Mouse (Mus musculus) lung, embryonic 16.5 days (tissue): Measurements from ENCODE around the gene Sf3b4. TPM values are rescaled to one million over a fixed set of nuclear protein-coding genes. Genes with fewer than 3 reads are reported as not detected.

Experiments used
- ATAC-seq: fragments of 200-750 bp; cut with Nextera tagmentation; 2 replicates; pipeline ENCODE4 v1.8.0; 2017; ENCODE audit warnings: low read depth, mild to moderate bottlenecking, moderate library complexity
- H3K27ac ChIP-seq: fragments of 300-500 bp; sonication (generic); 2 replicates; pipeline ENCODE4 v1.5.1; 2014; ENCODE audit warnings: mild to moderate bottlenecking, control low read depth, low read length
- H3K27me3 ChIP-seq: fragments of 300-500 bp; sonication (generic); 2 replicates; pipeline ENCODE4 v1.6.1; 2014; ENCODE audit warnings: low read depth, low read length, mixed read lengths; ENCODE audit not compliant: control insufficient read depth, insufficient read depth
- H3K36me3 ChIP-seq: fragments of 300-500 bp; sonication (generic); 2 replicates; pipeline ENCODE4 v1.6.1; 2014; ENCODE audit warnings: low read length; ENCODE audit not compliant: control insufficient read depth, insufficient read depth
- H3K4me1 ChIP-seq: fragments of 300-500 bp; sonication (generic); replicated peaks from 2 replicates; pipeline ENCODE4 v1.6.1; 2014; ENCODE audit warnings: low read length, mixed read lengths; ENCODE audit not compliant: control insufficient read depth, insufficient read depth
- H3K4me2 ChIP-seq: fragments of 300-500 bp; sonication (generic); 2 replicates; pipeline ENCODE4 v1.6.1; 2014; ENCODE audit warnings: low read depth, low read length, control low read depth
- H3K4me3 ChIP-seq: fragments of 300-500 bp; sonication (generic); 2 replicates; pipeline ENCODE4 v1.5.1; 2014; ENCODE audit warnings: mild to moderate bottlenecking, low read length, control low read depth
- H3K9ac ChIP-seq: fragments of 300-500 bp; sonication (generic); 2 replicates; pipeline ENCODE4 v1.6.1; 2014; ENCODE audit warnings: low read length, control low read depth
- H3K9me3 ChIP-seq: fragments of 300-500 bp; sonication (generic); 2 replicates; pipeline ENCODE4 v1.6.1; 2016; ENCODE audit warnings: low read length; ENCODE audit not compliant: control insufficient read depth
- WGBS: fragments of 180-500 bp; shearing (Covaris S2); extraction: QIAGEN DNeasy Blood & Tissue Kit; methylation state at CpG from one replicate; pipeline ENCODE4 v1.1.7; 2014; 5-methylcytosine and 5-hydroxymethylcytosine counted together
- polyA plus RNA-seq: library from polyadenylated mRNA; unstranded; fragments of >200 nt; fragmentation: Nextera tagmentation; extraction: Ambion mirVana; gene quantifications from 2 replicates; pipeline ENCODE4 v1.2.1, GENCODE M21; 2015

Sf3b4 gene
- polyA plus RNA-seq, 1 experiment from 2014 or later: 167 TPM

- H3K9me3 ChIP-seq: no peaks in the 10 kb centered on the region
- H3K4me2 ChIP-seq: no peak overlapping the region
- peaks cover 36% of the 10 kb centered on the region for H3K36me3 ChIP-seq
- ATAC-seq: no peak
- H3K4me1 ChIP-seq: peaks cover 9% of the 10 kb centered on the region
- 78% methylated on average over 8 of the region's 8 CpGs for WGBS
- H3K27me3 ChIP-seq: no peaks in the 10 kb centered on the region
- no peak overlapping the region for H3K4me3 ChIP-seq
- no peak overlapping the region for H3K9ac ChIP-seq
- no peak overlapping the region for H3K27ac ChIP-seq
Observed at GRCm38 (mm10) chr3:96155501-96155900, 16.6 kb upstream of the Sf3b4 start.

GRCm38 (mm10) chr3:96159820-96160219, 12.3 kb upstream of the Sf3b4 start:
- no peaks in the 10 kb centered on the region for H3K9me3 ChIP-seq
- H3K4me3 ChIP-seq: no peak overlapping the region; the same call in 1 of the 2 replicates
- H3K27me3 ChIP-seq: no peaks in the 10 kb centered on the region
- no peak for ATAC-seq
- no peak overlapping the region for H3K9ac ChIP-seq
- peak overlapping the region; percentile 97 for H3K4me2 ChIP-seq
- peaks cover 8% of the 10 kb centered on the region for H3K36me3 ChIP-seq
- H3K27ac ChIP-seq: peak overlapping the region; percentile 36; the same call in 1 of the 2 replicates
- WGBS: 58% methylated on average over 4 of the region's 4 CpGs
- peaks cover 16% of the 10 kb centered on the region for H3K4me1 ChIP-seq

GRCm38 (mm10) chr3:96160222-96160802, 11.8 kb upstream of the Sf3b4 start:
- Histone ChIP-seq H3K9ac (peak overlapping the region; percentile 72; the same call in 1 of the 2 replicates), H3K27ac (peak overlapping the region; percentile 64), H3K27me3 (no peaks in the 10 kb centered on the region), H3K4me1 (peaks cover 16% of the 10 kb centered on the region), H3K9me3 (no peaks in the 10 kb centered on the region), H3K4me2 (peak overlapping the region; percentile 97), H3K36me3 (peaks cover 6% of the 10 kb centered on the region), H3K4me3 (no peak overlapping the region; the same call in 1 of the 2 replicates)
- WGBS: 36% methylated on average over 4 of the region's 4 CpGs
- peak; percentile 69 for ATAC-seq

DNA sequence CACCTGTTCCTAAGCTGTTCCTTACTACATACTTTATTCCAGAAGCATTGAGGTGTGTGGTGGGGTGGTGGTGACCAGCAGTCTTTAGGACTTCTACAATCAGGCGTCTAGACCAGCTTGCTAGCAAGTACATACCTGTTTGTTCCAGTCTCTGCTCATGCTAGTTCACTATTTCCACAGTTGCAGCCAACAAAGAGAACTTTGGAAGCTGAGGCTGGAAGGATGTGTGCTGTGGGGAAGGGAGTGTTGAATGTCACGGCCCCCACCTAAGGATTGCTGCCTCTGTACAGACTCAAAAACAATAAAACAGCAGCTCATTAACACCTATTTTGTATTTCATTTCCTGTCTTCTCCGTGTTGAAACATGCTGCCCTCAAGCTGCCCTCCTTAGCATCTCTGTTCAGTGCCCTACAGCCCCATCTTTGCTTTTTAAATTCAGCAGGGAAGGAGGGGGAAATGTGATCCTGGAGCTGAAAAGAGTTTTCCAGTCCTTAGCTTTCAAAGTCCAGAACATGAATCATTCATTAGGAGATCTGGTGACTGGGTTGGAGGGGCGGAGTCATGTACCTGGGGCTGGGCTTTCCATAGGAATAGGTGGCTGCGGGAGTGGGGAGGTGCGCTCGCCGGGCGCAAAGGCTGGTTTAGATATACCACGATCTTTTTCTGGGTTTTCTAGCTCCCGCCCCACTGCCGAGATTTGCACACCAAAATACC, 11.2 kb upstream of the Sf3b4 start:
- WGBS: 2% methylated on average over 12 of the region's 12 CpGs
- Histone ChIP-seq H3K27me3 (no peaks in the 10 kb centered on the region), H3K4me2 (peak overlapping the region; percentile 97), H3K4me3 (peak overlapping the region; percentile 57), H3K36me3 (no peaks in the 10 kb centered on the region), H3K4me1 (peaks cover 16% of the 10 kb centered on the region), H3K9ac (peak overlapping the region; percentile 72), H3K27ac (peak overlapping the region; percentile 64), H3K9me3 (no peaks in the 10 kb centered on the region)
- peak; percentile 66 for ATAC-seq

GRCm38 (mm10) chr3:96161869-96162840, 10.0 kb upstream of the Sf3b4 start, which contains the start of gene Mtmr11:
TSS of gene Mtmr11 (plus strand) at chr3:96162004.
- Histone ChIP-seq H3K27me3 (no peaks in the 10 kb centered on the region), H3K9ac (peak within 1 kb of the TSS; percentile 72), H3K4me1 (peaks cover 16% of the 10 kb centered on the region), H3K9me3 (no peaks in the 10 kb centered on the region), H3K4me3 (peak within 1 kb of the TSS; percentile 57), H3K27ac (peak within 1 kb of the TSS; percentile 64), H3K36me3 (no peaks in the 10 kb centered on the region), H3K4me2 (peak within 1 kb of the TSS; percentile 97)
- peak; percentile 57 for ATAC-seq
- 8% methylated on average over 14 of the region's 16 CpGs for WGBS

GRCm38 (mm10) chr3:96163040-96163439, 9.1 kb upstream of the Sf3b4 start:
- 88% methylated on average over 6 of the region's 6 CpGs for WGBS
- Histone ChIP-seq H3K4me3 (no peak overlapping the region), H3K36me3 (peaks cover 2% of the 10 kb centered on the region; the same call in 1 of the 2 replicates), H3K9me3 (no peaks in the 10 kb centered on the region), H3K4me1 (peaks cover 18% of the 10 kb centered on the region), H3K27me3 (no peaks in the 10 kb centered on the region), H3K27ac (no peak overlapping the region), H3K4me2 (no peak overlapping the region), H3K9ac (no peak overlapping the region)
- no peak for ATAC-seq

DNA sequence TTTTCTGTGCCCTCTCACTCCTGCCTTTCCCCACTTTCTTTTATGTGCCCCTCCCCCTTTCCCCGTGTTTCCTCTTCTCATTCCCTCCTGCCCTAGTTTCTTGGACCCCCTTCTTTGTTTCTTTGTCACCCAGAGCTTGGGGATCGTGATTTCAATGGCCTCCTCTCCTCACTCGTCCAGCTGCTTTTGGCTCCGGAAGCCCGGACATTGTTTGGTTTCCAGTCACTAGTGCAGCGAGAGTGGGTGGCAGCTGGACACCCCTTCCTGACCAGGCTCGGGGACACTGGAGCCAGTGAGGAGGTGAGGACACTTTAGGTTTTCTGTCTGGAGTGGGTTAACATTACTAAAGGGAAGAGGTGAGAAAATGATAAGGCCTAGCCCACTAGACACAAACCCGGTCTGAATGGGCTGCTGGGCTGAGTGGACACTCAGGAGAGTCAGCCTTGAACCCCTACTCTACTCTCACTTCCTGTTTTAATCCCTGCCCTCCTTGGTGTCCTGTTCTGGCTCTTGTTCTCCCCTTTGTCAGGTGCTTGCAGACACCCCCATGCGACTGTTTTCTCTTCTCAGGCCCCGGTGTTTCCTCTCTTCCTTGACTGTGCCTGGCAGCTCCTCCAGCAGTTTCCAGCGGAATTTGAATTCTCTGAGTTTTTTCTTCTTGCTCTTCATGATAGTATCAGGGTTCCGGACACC, 3.5 kb upstream of the Sf3b4 start:
- H3K4me1 ChIP-seq: peaks cover 24% of the 10 kb centered on the region
- no peak overlapping the region for H3K4me3 ChIP-seq
- peak overlapping the region; percentile 6; the same call in 1 of the 2 replicates for H3K4me2 ChIP-seq
- peaks cover 2% of the 10 kb centered on the region; the same call in 1 of the 2 replicates for H3K36me3 ChIP-seq
- 0 out of 2 replicates have a peak overlapping the region, but pooled peaks have one; percentile 24 for H3K9ac ChIP-seq
- no peaks in the 10 kb centered on the region for H3K27me3 ChIP-seq
- no peak for ATAC-seq
- WGBS: 45% methylated on average over 12 of the region's 12 CpGs
- H3K27ac ChIP-seq: peak overlapping the region; percentile 55
- H3K9me3 ChIP-seq: no peaks in the 10 kb centered on the region

- no peak overlapping the region for H3K4me3 ChIP-seq
- no peak overlapping the region for H3K27ac ChIP-seq
- no peaks in the 10 kb centered on the region for H3K9me3 ChIP-seq
- peaks cover 31% of the 10 kb centered on the region for H3K4me1 ChIP-seq
- no peak overlapping the region for H3K4me2 ChIP-seq
- WGBS: 81% methylated on average over 4 of the region's 4 CpGs
- H3K36me3 ChIP-seq: peaks cover 15% of the 10 kb centered on the region
- no peak for ATAC-seq
- H3K27me3 ChIP-seq: no peaks in the 10 kb centered on the region
- H3K9ac ChIP-seq: no peak overlapping the region; the same call in 1 of the 2 replicates
Observed at GRCm38 (mm10) chr3:96170276-96170675, 1.9 kb upstream of the Sf3b4 start.
